Mouse (Mus musculus) intestine, postnatal 0 days (tissue): ENCODE results near the gene Vmn1r114. TPM values are rescaled to one million over a fixed set of nuclear protein-coding genes. Genes with fewer than 3 reads are reported as not detected.
"Not testable (repeated sequence)": the region's sequence is repeated elsewhere in the genome, so short reads cannot be mapped to it uniquely, and the experiment has no call there.

ENCODE experiments used
- ATAC-seq: fragments of 200-750 bp; cut with Nextera tagmentation; 2 replicates; pipeline ENCODE4 v1.8.0; 2017; ENCODE audit warnings: mild to moderate bottlenecking, moderate TSS enrichment, moderate library complexity
- H3K27ac ChIP-seq: fragments of 300-500 bp; sonication (generic); 2 replicates; pipeline ENCODE4 v1.5.1; 2014; ENCODE audit warnings: mild to moderate bottlenecking, low read depth, low read length, moderate library complexity
- H3K27me3 ChIP-seq: fragments of 300-500 bp; sonication (generic); replicated peaks from 2 replicates; pipeline ENCODE4 v1.6.1; 2014; ENCODE audit warnings: low read length, mixed read lengths; ENCODE audit not compliant: control insufficient read depth, insufficient read depth
- H3K36me3 ChIP-seq: fragments of 300-500 bp; sonication (generic); 2 replicates; pipeline ENCODE4 v1.6.1; 2014; ENCODE audit warnings: mild to moderate bottlenecking, moderate library complexity; ENCODE audit not compliant: control insufficient read depth, insufficient read depth
- H3K4me1 ChIP-seq: fragments of 300-500 bp; sonication (generic); replicated peaks from 2 replicates; pipeline ENCODE4 v1.6.1; 2014; ENCODE audit warnings: antibody characterized with exemption, low read length, mixed read lengths; ENCODE audit not compliant: control insufficient read depth, insufficient read depth
- H3K4me2 ChIP-seq: fragments of 300-500 bp; sonication (generic); replicated peaks from 2 replicates; pipeline ENCODE4 v1.6.1; 2014; ENCODE audit warnings: low read depth, mild to moderate bottlenecking, moderate library complexity
- H3K4me3 ChIP-seq: fragments of 300-500 bp; sonication (generic); 2 replicates; pipeline ENCODE4 v1.5.1; 2014; ENCODE audit warnings: low read depth, low read length
- H3K9ac ChIP-seq: fragments of 300-500 bp; sonication (generic); 2 replicates; pipeline ENCODE4 v1.6.1; 2014; ENCODE audit warnings: mild to moderate bottlenecking, low read depth, low read length
- H3K9me3 ChIP-seq: fragments of 300-500 bp; sonication (generic); 2 replicates; pipeline ENCODE4 v1.6.1; 2016; ENCODE audit warnings: mixed run types; ENCODE audit not compliant: control insufficient read depth
- WGBS: fragments of 180-500 bp; shearing (Covaris S2); extraction: QIAGEN DNeasy Blood & Tissue Kit; methylation state at CpG from one replicate; pipeline ENCODE4 v1.1.7; 2014; 5-methylcytosine and 5-hydroxymethylcytosine counted together
- polyA plus RNA-seq: library from polyadenylated mRNA; unstranded; fragments of >200 nt; fragmentation: Nextera tagmentation; extraction: Ambion mirVana; gene quantifications from 2 replicates; pipeline ENCODE4 v1.2.1, GENCODE M21; 2015

Vmn1r114 gene
- polyA plus RNA-seq, result not detected in 2 replicates

DNA sequence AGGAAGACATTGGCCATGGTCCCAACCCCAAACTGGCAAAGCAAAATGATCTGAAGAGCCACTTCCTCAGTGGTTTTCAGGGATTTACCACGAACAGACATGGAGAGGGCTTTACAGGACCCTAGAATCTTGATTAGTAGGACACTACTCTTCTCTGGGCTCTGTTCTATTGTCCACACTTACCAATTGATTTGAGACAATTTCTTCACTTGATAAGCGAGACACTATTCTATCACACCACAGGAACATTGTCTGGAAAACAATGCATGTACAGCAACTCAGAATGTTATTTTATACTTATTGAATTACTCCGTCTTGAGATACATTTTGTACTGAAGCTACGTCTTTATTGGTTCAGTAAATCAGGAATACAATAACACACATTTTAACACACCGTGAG, at the start of gene Vmn1r114:
Vmn1r114 (minus strand) TSS at position 101 of the 400 bp plus-strand sequence.
- not testable (repeated sequence) for ATAC-seq, H3K27ac ChIP-seq, H3K4me2 ChIP-seq, H3K9ac ChIP-seq, H3K36me3 ChIP-seq, H3K4me3 ChIP-seq, H3K4me1 ChIP-seq, H3K27me3 ChIP-seq, H3K9me3 ChIP-seq
- no CpG with 5 or more reads among the region's 5 CpGs for WGBS

DNA sequence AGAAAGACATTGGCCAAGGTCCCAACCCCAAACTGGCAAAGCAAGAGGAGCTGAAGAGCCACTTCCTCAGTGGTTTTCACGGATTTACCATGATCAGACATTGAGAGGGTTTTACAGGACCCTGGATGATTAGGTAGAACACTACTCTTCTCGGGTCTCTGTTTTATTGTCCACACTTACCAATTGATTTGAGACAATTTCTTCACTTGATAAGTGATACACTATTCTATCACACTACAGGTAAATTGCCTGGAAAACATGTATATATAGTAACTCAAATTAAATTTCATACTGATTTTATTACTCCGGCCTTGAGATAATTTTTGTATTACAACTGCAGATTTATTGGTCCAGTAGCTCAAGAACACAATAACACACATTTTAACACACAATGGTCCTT, 32.9 kb upstream of the Vmn1r114 start, which contains the start of gene Vmn1r115:
Vmn1r115 (minus strand) TSS at position 101 of the 400 bp plus-strand sequence.
- not testable (repeated sequence) for H3K36me3 ChIP-seq, H3K4me3 ChIP-seq, H3K4me2 ChIP-seq, H3K4me1 ChIP-seq, H3K9ac ChIP-seq, H3K27ac ChIP-seq, H3K9me3 ChIP-seq, ATAC-seq, H3K27me3 ChIP-seq
- WGBS, result 91% methylated on average over 1 of the region's 3 CpGs

DNA sequence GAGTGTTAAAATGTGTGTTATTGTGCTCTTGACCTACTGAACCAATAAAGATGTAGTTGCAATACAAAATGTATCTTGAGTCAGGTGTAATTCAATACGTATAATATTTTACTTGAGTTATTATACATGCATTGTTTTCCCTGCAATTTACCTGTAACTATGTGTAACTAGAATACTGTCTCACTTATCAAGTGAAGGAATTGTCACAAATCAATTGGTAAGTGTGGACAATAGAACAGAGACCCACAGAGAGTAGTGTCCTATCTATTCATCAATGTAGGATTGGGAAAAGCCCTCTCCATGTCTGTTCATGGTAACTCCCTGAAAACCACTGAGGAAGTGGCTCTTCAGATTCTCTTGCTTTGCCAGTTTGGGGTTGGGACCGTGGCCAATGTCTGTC, 25.0 kb downstream of the Vmn1r114 start, which contains the start of gene Vmn1r113:
Vmn1r113 (plus strand) TSS at position 301 of the 400 bp plus-strand sequence.
- not testable (repeated sequence) for H3K36me3 ChIP-seq, ATAC-seq
- 56% methylated on average over 2 of the region's 2 CpGs for WGBS

DNA sequence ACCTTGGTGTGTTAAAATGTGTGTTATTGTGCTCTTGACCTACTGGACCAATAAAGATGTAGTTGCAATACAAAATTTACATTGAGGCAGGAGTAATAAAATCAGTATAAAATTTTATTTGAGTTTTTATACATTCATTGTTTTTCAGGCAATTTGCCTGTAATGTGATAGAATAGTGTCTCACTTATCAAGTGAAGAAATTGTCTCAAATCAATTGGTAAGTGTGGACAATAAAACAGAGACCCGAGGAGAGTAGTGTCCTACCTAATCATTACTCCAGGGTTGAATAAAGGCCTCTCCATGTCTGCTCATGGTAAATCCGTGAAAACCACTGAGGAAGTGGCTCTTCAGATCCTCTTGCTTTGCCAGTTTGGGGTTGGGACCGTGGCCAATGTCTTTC, 41.1 kb downstream of the Vmn1r114 start, which contains the start of gene Vmn1r112:
Vmn1r112 (plus strand) TSS at position 301 of the 400 bp plus-strand sequence.
- not testable (repeated sequence) for H3K9ac ChIP-seq, H3K27ac ChIP-seq, H3K4me1 ChIP-seq, H3K4me3 ChIP-seq, H3K9me3 ChIP-seq, H3K4me2 ChIP-seq, H3K36me3 ChIP-seq, H3K27me3 ChIP-seq, ATAC-seq
- WGBS, result no CpG with 5 or more reads among the region's 3 CpGs

More for the DNA sequence above, 25.0 kb downstream of the Vmn1r114 start, which contains the start of gene Vmn1r113:
- not testable (repeated sequence) for H3K27me3 ChIP-seq, H3K9ac ChIP-seq, H3K4me1 ChIP-seq, H3K9me3 ChIP-seq, H3K27ac ChIP-seq, H3K4me3 ChIP-seq, H3K4me2 ChIP-seq

Other genes starting within 250 kb of the Vmn1r114 start
- gene Gm4141, start 235.9 kb downstream of the Vmn1r114 start, polyA plus RNA-seq, result not detected in 2 replicates
- gene Gm4513, start 213.2 kb downstream of the Vmn1r114 start, polyA plus RNA-seq, result not detected in 2 replicates
- gene Vmn1r107, start 143.3 kb downstream of the Vmn1r114 start, polyA plus RNA-seq, result not detected in 2 replicates
- gene Vmn1r111, start 109.0 kb downstream of the Vmn1r114 start, polyA plus RNA-seq, result not detected in 2 replicates
- gene Gm10668, start 81.6 kb downstream of the Vmn1r114 start, polyA plus RNA-seq, result not detected in 2 replicates
- not detected in 2 replicates for gene Vmn1r112, start 41.0 kb downstream of the Vmn1r114 start, polyA plus RNA-seq
- gene Vmn1r113, start 24.9 kb downstream of the Vmn1r114 start, polyA plus RNA-seq, result not detected in 2 replicates
- not detected in 2 replicates for gene Vmn1r115, start 32.8 kb upstream of the Vmn1r114 start, polyA plus RNA-seq
- gene Vmn1r116, start 60.1 kb upstream of the Vmn1r114 start, polyA plus RNA-seq, result not detected in 2 replicates
- not detected in 2 replicates for gene Vmn1r117, start 71.9 kb upstream of the Vmn1r114 start, polyA plus RNA-seq
- gene Vmn1r118, start 100.2 kb upstream of the Vmn1r114 start, polyA plus RNA-seq, result not detected in 2 replicates
- gene Vmn1r119, start 200.3 kb upstream of the Vmn1r114 start, polyA plus RNA-seq, result not detected in 2 replicates
- gene Vmn1r120, start 241.6 kb upstream of the Vmn1r114 start, polyA plus RNA-seq, result not detected in 2 replicates